Mouse (Mus musculus) lung, adult 2 months (tissue): ENCODE results near the gene Fam213b.

Experiments used
- CTCF ChIP-seq: fragments of 200-500 bp; IDR thresholded peaks from 2 replicates; pipeline ENCODE4 v1.5.1; 2011; ENCODE audit warnings: mild to moderate bottlenecking, low read length, control low read depth; ENCODE audit not compliant: insufficient read depth
- POLR2A ChIP-seq: fragments of 200-500 bp; IDR thresholded peaks from 2 replicates; pipeline ENCODE4 v1.6.1; 2011; ENCODE audit warnings: low read depth, mild to moderate bottlenecking, control low read depth, low read length, borderline replicate concordance; ENCODE audit errors: extremely low read depth

DNA sequence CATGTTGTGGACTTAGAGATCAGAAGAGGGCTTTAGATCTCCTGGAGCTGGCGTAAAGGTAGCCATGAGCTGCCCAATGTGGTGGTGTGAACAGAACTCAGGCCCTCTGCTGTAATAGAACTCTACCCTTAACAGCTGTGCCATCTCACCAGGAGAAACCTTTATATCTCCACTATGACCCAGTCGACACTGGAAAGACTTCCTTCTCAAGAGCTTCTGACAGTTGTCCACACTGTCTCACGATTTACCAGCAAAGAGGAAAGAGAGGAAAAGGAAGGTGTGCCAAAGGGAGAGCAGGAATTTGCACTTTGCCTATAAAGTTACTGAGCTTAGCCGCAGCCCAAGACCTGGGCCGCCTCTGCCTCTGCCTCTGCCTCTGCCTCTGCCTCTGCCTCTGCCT lies 42.9 kb upstream of the Fam213b start:
- no peak for TF ChIP-seq CTCF
- TF ChIP-seq POLR2A, result no peak
